Mouse (Mus musculus) myocyte (in vitro differentiated cells): Measurements from ENCODE around the gene Heca. TPM values are rescaled to one million over a fixed set of nuclear protein-coding genes. Genes with fewer than 3 reads are reported as not detected.

ENCODE experiments used
- H3K27me3 ChIP-seq: one replicate; pipeline ENCODE4 v1.6.1; 2011; ENCODE audit not compliant: control insufficient read depth, insufficient read depth, insufficient read length
- H3K36me3 ChIP-seq: one replicate; pipeline ENCODE4 v1.6.1; 2011; ENCODE audit not compliant: control insufficient read depth, insufficient read depth
- H3K4me2 ChIP-seq: one replicate; pipeline ENCODE4 v1.6.1; 2011; ENCODE audit warnings: low read depth, control low read depth
- H3K4me3 ChIP-seq: one replicate; pipeline ENCODE4 v1.5.1; 2011; ENCODE audit warnings: mild to moderate bottlenecking, control low read depth, moderate library complexity
- H3K79me2 ChIP-seq: one replicate; pipeline ENCODE4 v1.6.1; 2011; ENCODE audit not compliant: control insufficient read depth, insufficient read depth
- H3ac ChIP-seq: one replicate; pipeline ENCODE4 v1.6.1; 2011; ENCODE audit not compliant: control insufficient read depth, insufficient read length
- CEBPB ChIP-seq: IDR thresholded peaks from 2 replicates; pipeline ENCODE4 v1.6.1; 2011; ENCODE audit warnings: mild to moderate bottlenecking, moderate library complexity; ENCODE audit not compliant: poor library complexity, insufficient read depth, severe bottlenecking
- E2F4 ChIP-seq: IDR thresholded peaks from one replicate; pipeline ENCODE4 v1.6.1; 2011; ENCODE audit warnings: mild to moderate bottlenecking, control low read depth, moderate library complexity; ENCODE audit not compliant: insufficient read depth
- MAX ChIP-seq: IDR thresholded peaks from one replicate; pipeline ENCODE4 v1.6.1; 2011; ENCODE audit warnings: low read depth, mild to moderate bottlenecking, control low read depth
- MYOD1 ChIP-seq, 3 experiments: IDR thresholded peaks; one replicate each; pipeline ENCODE4 v1.6.1; 2011; ENCODE audit warnings: control low read depth in 2 of 3, low read depth in 2 of 3, mild to moderate bottlenecking in 2 of 3, moderate library complexity in 1 of 3; ENCODE audit not compliant: insufficient read length in 2 of 3, control insufficient read depth in 1 of 3
- MYOG ChIP-seq, 3 experiments: IDR thresholded peaks; one replicate each; pipeline ENCODE4 v1.6.1; 2011; ENCODE audit warnings: control low read depth in 2 of 3, low read depth in 2 of 3, mild to moderate bottlenecking in 2 of 3; ENCODE audit not compliant: insufficient read length in 2 of 3, control insufficient read depth in 1 of 3, insufficient read depth in 1 of 3
- POLR2A ChIP-seq: IDR thresholded peaks from one replicate; pipeline ENCODE4 v1.6.1; 2011; ENCODE audit warnings: low read depth, mild to moderate bottlenecking, control low read depth, moderate library complexity; ENCODE audit not compliant: insufficient read length
- POLR2AphosphoS2 ChIP-seq: IDR thresholded peaks from one replicate; pipeline ENCODE4 v1.6.1; 2011; ENCODE audit warnings: low read depth, control low read depth; ENCODE audit not compliant: insufficient read length
- REST ChIP-seq: IDR thresholded peaks from one replicate; pipeline ENCODE4 v1.6.1; 2011; ENCODE audit warnings: mild to moderate bottlenecking, control low read depth, moderate library complexity; ENCODE audit not compliant: insufficient read depth, insufficient read length
- SRF ChIP-seq: IDR thresholded peaks from one replicate; pipeline ENCODE4 v1.6.1; 2011; ENCODE audit warnings: low read depth; ENCODE audit not compliant: control insufficient read depth, insufficient read length
- TCF12 ChIP-seq: IDR thresholded peaks from one replicate; pipeline ENCODE4 v1.6.1; 2011; ENCODE audit warnings: mild to moderate bottlenecking, control low read depth; ENCODE audit not compliant: poor library complexity, insufficient read depth, severe bottlenecking
- TCF3 ChIP-seq: IDR thresholded peaks from one replicate; pipeline ENCODE4 v1.6.1; 2011; ENCODE audit warnings: low read depth, control low read depth; ENCODE audit not compliant: insufficient read length
- USF1 ChIP-seq: IDR thresholded peaks from one replicate; pipeline ENCODE4 v1.6.1; 2011; ENCODE audit warnings: low read depth, mild to moderate bottlenecking, control low read depth, moderate library complexity
- polyA plus RNA-seq: library from polyadenylated mRNA; unstranded; fragments of >200 nt; fragmentation: generic; extraction: Trizol; gene quantifications from one replicate; pipeline ENCODE4 v1.2.1, GENCODE M21; 2012; ENCODE audit warnings: missing spikeins

Gene Heca
- polyA plus RNA-seq, 1 experiment, result 4.1 TPM

DNA sequence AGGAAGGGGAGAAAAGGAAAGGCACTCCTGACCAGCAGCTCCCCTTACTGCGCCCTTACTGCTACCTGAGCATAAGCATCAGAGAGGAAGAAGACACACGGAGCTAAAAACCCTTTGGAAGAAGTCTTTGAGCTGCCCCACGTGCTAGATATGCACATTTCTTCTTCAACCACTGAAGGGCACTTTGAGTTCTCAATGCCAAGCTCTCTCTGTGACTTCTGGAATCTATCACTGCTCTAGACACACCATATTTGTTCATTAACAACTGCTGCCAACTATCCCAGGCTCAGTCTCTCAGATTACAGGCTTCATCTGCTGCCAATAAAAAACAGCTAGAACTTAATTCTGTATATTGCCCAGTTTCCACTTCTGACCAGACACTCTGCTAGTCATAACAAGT is 15.7 kb downstream of the Heca start:
- H3K4me3 ChIP-seq, result no peak overlapping the region
- no peaks in the 10 kb centered on the region for H3K36me3 ChIP-seq
- TF ChIP-seq MYOD1 (IDR thresholded peaks at IDR 0.05; ENCODE audit: control insufficient read depth in 1 of 3, insufficient read length in 2 of 3, low read depth in 2 of 3) (no peak), SRF (peak; percentile 68)
- H3K79me2 ChIP-seq, result no peaks in the 10 kb centered on the region
- no peak overlapping the region for H3ac ChIP-seq
- H3K4me2 ChIP-seq, result no peak overlapping the region
- no peaks in the 10 kb centered on the region for H3K27me3 ChIP-seq

DNA sequence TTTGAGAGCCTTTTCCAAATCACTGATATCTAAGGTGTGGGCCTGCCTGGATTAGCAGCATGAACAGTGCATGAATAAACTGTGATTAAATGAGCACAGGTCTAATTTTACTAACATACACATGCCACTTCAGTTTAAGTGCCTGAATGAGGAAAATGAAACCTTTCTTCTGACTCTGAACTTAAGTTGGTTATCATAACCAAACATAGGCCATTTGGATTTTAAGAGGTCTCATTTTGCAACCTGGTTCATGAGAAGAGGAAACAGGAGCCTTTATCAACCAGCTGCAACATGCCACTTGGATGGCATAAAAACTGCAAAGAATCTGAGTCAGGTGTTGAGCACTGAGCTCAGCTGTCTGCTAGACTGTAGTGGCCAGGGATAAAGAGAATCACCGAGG is 16.7 kb downstream of the Heca start:
- Histone ChIP-seq H3ac (no peak overlapping the region), H3K4me3 (no peak overlapping the region), H3K4me2 (peak overlapping the region; percentile 41), H3K79me2 (no peaks in the 10 kb centered on the region), H3K27me3 (no peaks in the 10 kb centered on the region), H3K36me3 (no peaks in the 10 kb centered on the region)
- TF ChIP-seq MYOG (IDR thresholded peaks at IDR 0.05; ENCODE audit: control insufficient read depth in 1 of 3, insufficient read depth in 1 of 3, insufficient read length in 2 of 3, low read depth in 2 of 3), result peak in 1 of 3 experiments; percentile 28
- TF ChIP-seq REST, result no peak
- no peak for TF ChIP-seq CEBPB

DNA sequence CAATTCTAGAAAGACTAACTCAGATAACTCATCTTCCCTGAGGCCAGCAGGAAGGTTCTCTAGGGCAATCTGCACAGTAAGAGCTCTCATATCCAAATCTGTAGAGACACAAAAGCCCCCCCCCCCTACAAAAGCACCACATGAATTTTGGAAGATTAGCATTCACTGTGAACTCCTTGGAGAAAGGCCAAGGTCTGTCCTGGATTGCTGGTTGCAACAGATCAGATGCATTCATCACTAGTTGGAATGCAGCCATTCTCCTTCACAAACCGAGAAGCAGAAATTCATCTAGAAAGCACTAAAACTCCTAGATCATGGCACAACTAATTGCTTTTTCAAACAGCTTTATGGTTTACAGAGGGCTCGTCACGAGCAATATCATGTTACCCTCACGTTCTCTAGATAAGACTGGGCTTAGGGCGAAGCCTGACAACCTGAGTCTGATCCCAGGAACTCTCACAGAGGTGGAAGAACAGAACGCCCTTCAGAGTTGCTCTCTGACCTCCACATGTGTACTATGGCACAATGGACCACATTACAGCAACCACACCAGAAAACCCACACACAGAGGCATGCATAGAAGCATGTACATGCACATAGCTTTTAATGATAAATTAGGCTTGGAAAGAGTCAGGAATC is 17.3 kb downstream of the Heca start:
- TF ChIP-seq CEBPB, result peak; percentile 60; the same call in 1 of the 2 replicates
- no peak for TF ChIP-seq POLR2AphosphoS2
- TF ChIP-seq USF1, result no peak
- no peak for TF ChIP-seq MYOD1 (IDR thresholded peaks at IDR 0.05; ENCODE audit: control insufficient read depth in 1 of 3, insufficient read length in 2 of 3, low read depth in 2 of 3)

DNA sequence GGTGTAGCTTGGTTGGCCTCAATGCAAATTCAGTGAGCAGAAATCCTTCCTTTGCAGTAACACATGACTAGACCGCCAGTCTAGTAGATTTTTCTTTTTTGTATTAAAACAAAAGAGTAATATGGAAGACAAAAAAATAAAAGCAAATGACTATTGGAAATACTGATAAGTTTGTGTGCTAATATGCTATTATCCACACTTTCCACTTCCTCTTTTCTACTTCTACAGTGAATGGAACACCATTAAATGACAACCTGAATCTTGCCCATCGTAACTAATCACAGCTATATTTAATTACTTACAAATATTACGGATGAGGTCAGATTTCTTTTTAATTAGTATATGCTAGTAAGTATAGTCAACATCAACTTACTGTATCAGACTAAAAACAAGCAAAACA is 22.7 kb downstream of the Heca start:
- Histone ChIP-seq H3K4me3 (no peak overlapping the region), H3ac (no peak overlapping the region), H3K27me3 (no peaks in the 10 kb centered on the region), H3K79me2 (peaks cover 4% of the 10 kb centered on the region), H3K36me3 (no peaks in the 10 kb centered on the region), H3K4me2 (no peak overlapping the region)
- TF ChIP-seq MYOD1 (IDR thresholded peaks at IDR 0.05; ENCODE audit: control insufficient read depth in 1 of 3, insufficient read length in 2 of 3, low read depth in 2 of 3), result no peak
- TF ChIP-seq TCF12, result no peak
- TF ChIP-seq MAX, result no peak
- no peak for TF ChIP-seq POLR2A
- no peak for TF ChIP-seq USF1
- TF ChIP-seq TCF3, result no peak
- no peak for TF ChIP-seq E2F4
- TF ChIP-seq SRF, result no peak
- TF ChIP-seq MYOG (IDR thresholded peaks at IDR 0.05; ENCODE audit: control insufficient read depth in 1 of 3, insufficient read depth in 1 of 3, insufficient read length in 2 of 3, low read depth in 2 of 3), result no peak
- TF ChIP-seq POLR2AphosphoS2, result no peak
- TF ChIP-seq REST, result no peak
- no peak for TF ChIP-seq CEBPB

More for the DNA sequence above, 17.3 kb downstream of the Heca start:
- peaks cover 4% of the 10 kb centered on the region for H3K79me2 ChIP-seq
- no peaks in the 10 kb centered on the region for H3K36me3 ChIP-seq
- H3ac ChIP-seq, result no peak overlapping the region
- H3K4me3 ChIP-seq, result no peak overlapping the region
- H3K27me3 ChIP-seq, result no peaks in the 10 kb centered on the region
- H3K4me2 ChIP-seq, result peak overlapping the region; percentile 41

DNA sequence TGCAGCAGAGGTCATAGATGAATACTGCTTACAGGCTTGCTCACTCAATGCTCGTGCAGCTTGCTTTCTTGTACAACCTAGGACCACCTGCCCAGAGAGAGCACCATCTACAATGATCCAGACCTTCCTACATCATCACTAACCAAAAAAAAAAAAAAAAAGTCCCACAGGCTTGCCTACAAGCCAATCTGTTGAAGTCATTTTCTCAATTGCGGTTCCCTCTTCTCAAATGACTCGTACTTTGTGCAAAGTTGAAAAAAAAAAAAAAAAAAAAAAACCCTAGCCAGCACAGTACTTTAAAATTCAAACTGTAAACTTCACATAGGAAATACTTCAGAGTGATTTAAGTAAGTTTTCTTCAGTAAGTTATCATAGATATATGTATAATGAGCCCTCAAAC is 23.7 kb downstream of the Heca start:
- Histone ChIP-seq H3K4me3 (no peak overlapping the region), H3K27me3 (no peaks in the 10 kb centered on the region), H3K4me2 (no peak overlapping the region), H3K79me2 (peaks cover 4% of the 10 kb centered on the region), H3K36me3 (no peaks in the 10 kb centered on the region), H3ac (no peak overlapping the region)
- TF ChIP-seq MAX (no peak), E2F4 (no peak), POLR2AphosphoS2 (no peak), TCF12 (no peak), USF1 (no peak), MYOD1 (IDR thresholded peaks at IDR 0.05; ENCODE audit: control insufficient read depth in 1 of 3, insufficient read length in 2 of 3, low read depth in 2 of 3) (no peak), MYOG (IDR thresholded peaks at IDR 0.05; ENCODE audit: control insufficient read depth in 1 of 3, insufficient read depth in 1 of 3, insufficient read length in 2 of 3, low read depth in 2 of 3) (no peak), SRF (no peak), CEBPB (no peak), REST (no peak), POLR2A (no peak), TCF3 (no peak)
